In the genomic region with DNA sequence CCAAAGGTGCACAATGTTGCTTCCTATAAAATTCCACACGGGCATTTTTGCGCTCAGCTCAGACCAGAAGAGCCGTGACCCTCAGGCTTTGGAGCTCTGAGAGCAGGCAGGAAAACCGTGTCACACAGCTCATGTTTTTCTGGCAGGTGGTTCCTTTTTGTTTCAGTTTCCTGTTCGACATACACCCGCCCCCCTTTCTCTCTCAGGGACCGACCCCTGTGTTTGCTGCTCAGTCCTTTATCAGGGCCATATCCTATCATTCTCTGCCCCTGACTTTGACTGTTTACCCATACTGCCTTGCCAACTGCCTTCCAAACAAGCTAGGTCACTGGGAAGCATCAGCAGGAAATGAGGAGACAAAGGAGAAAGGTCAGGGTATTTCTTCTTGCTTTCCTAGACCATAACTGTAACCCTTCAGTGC, we compare ENCODE assay signal across 9 mouse cellular contexts.
A peak's percentile ranks its signal among the peaks of the same experiment; 100 is the strongest.
DNase-seq lines count a peak whose midpoint lies in the region; ATAC-seq lines count a peak whose summit lies in the region.
"Had no signal": no experiment of that assay in that cellular context is flagged by ENCODE, and none has a peak within 500 bp of the region (broad histone marks: within the 10 kb centered on the region; RNA-seq: fewer than 3 reads in every experiment).

No protein-coding gene starts in this region.

- no peaks in the 10 kb centered on the region for H3K27me3 ChIP-seq in heart, embryonic 12.5 days (replicated peaks)
- H3K27me3 ChIP-seq in hindbrain, embryonic 11.5 days (ENCODE audit: control insufficient read depth, insufficient read depth, low read length): no peaks in the 10 kb centered on the region

- ATAC-seq in heart, embryonic 12.5 days (ENCODE audit: insufficient number of reproducible peaks, low FRiP score): peak; percentile 76
- ATAC-seq in megakaryocyte progenitor cell, adult 5-6 weeks (replicated peaks; ENCODE audit: poor library complexity): peak; percentile 33
- no peak for ATAC-seq in erythroid progenitor cell, adult 5-6 weeks (replicated peaks; ENCODE audit: low FRiP score, poor library complexity, severe bottlenecking)
- no peak for ATAC-seq in hindbrain, embryonic 11.5 days (ENCODE audit: low FRiP score)

- DNase-seq in T-cell, adult 2 months (ENCODE audit: low spot score): peak; percentile 9
- peak; percentile 38 for DNase-seq in kidney, postnatal 14 days
- no peak for DNase-seq in left cerebral cortex, adult 8-10 months (ENCODE audit: low spot score in 2 of 2)
- no peak for DNase-seq in cerebellum, adult 9-10 months
- DNase-seq in hindbrain, embryonic 11.5 days (ENCODE audit: low spot score): no peak

- H3K4me3 ChIP-seq in heart, embryonic 12.5 days: no peak overlapping the region
- no peak overlapping the region for H3K4me3 ChIP-seq in hindbrain, embryonic 11.5 days (ENCODE audit: low read depth, low read length)

- no peak overlapping the region for H3K4me2 ChIP-seq in heart, embryonic 12.5 days
- no peak overlapping the region for H3K4me2 ChIP-seq in hindbrain, embryonic 11.5 days (replicated peaks; ENCODE audit: low read depth, low read length)

- H3K9ac ChIP-seq in heart, embryonic 12.5 days: no peak overlapping the region
- H3K9ac ChIP-seq in hindbrain, embryonic 11.5 days (ENCODE audit: low read depth, low read length): no peak overlapping the region

- H3K27ac ChIP-seq in heart, embryonic 12.5 days (ENCODE audit: poor library complexity, severe bottlenecking): 0 out of 2 replicates have a peak overlapping the region, but pooled peaks have one; percentile 53
- no peak overlapping the region for H3K27ac ChIP-seq in hindbrain, embryonic 11.5 days (ENCODE audit: low read depth, low read length)
- H3K27ac ChIP-seq: macrophage had no signal

- no peaks in the 10 kb centered on the region for H3K4me1 ChIP-seq in heart, embryonic 12.5 days (replicated peaks)
- H3K4me1 ChIP-seq in hindbrain, embryonic 11.5 days (replicated peaks; ENCODE audit: control insufficient read depth, insufficient read depth, low read length): no peaks in the 10 kb centered on the region

- H3K36me3 ChIP-seq in heart, embryonic 12.5 days: no peaks in the 10 kb centered on the region
- no peaks in the 10 kb centered on the region for H3K36me3 ChIP-seq in hindbrain, embryonic 11.5 days (ENCODE audit: control insufficient read depth, insufficient read depth, low read length)

- no peaks in the 10 kb centered on the region for H3K9me3 ChIP-seq in heart, embryonic 12.5 days (replicated peaks)
- H3K9me3 ChIP-seq in hindbrain, embryonic 11.5 days (ENCODE audit: control insufficient read depth, low read length): no peaks in the 10 kb centered on the region

- 49% methylated on average over 7 of the region's 7 CpGs for WGBS in heart, embryonic 12.5 days
- 68% methylated on average over 7 of the region's 7 CpGs for WGBS in hindbrain, embryonic 11.5 days

Comparison
In these comparisons a context has a peak if more than half of its experiments do, and no peak if none do; other contexts are left out.
1. DNase-seq: peak in T-cell, adult 2 months (single experiment) and kidney, postnatal 14 days (single experiment); none in left cerebral cortex, adult 8-10 months (0 of 2), cerebellum, adult 9-10 months (single experiment) and hindbrain, embryonic 11.5 days (single experiment).
2. ATAC-seq: peak in heart, embryonic 12.5 days (single experiment) and megakaryocyte progenitor cell, adult 5-6 weeks (single experiment); none in erythroid progenitor cell, adult 5-6 weeks (single experiment) and hindbrain, embryonic 11.5 days (single experiment).